Comparison of ENCODE assay signal across 10 mouse cellular contexts in the genomic region with DNA sequence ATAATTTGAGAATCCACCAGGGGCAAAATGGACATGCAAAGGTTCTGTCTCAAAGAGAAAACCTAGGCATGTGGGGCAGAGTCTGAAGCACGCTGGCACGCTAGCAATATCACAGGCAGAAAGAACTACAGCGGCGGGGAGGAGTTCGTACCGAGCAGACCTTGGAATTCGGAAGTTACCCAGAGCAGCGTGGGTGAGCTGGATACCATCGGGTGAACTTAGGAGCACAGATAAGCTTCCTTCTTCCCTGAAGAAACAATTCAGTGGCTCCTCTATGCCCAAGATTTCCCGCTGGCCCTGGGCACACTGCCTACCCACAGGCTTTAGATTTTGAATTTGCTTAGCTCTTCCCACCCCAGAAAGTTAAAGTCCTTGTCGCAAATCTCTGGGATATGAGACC.
DNase-seq lines count a peak whose midpoint lies in the region; ATAC-seq and TF ChIP-seq lines count a peak whose summit lies in the region.
"Had no signal": no experiment of that assay in that cellular context is flagged by ENCODE, and none has a peak within 500 bp of the region (broad histone marks: within the 10 kb centered on the region; RNA-seq: fewer than 3 reads in every experiment).

No protein-coding gene starts in this region.

- no peaks in the 10 kb centered on the region for H3K9me3 ChIP-seq in liver, embryonic 11.5 days (ENCODE audit: control insufficient read depth, low read length)
- H3K9me3 ChIP-seq in hindbrain, postnatal 0 days (ENCODE audit: low read length): no peaks in the 10 kb centered on the region

- no peaks in the 10 kb centered on the region for H3K36me3 ChIP-seq in liver, embryonic 11.5 days (ENCODE audit: control insufficient read depth, insufficient read depth, low read length)
- no peaks in the 10 kb centered on the region for H3K36me3 ChIP-seq in hindbrain, postnatal 0 days (ENCODE audit: insufficient read depth, low read length)

- ATAC-seq in liver, embryonic 11.5 days (replicated peaks; ENCODE audit: low FRiP score): no peak
- no peak for ATAC-seq in hindbrain, postnatal 0 days
- no peak for ATAC-seq in megakaryocyte progenitor cell, adult 5-6 weeks (replicated peaks; ENCODE audit: poor library complexity)
- ATAC-seq: Patski had no signal

- H3K4me2 ChIP-seq in liver, embryonic 11.5 days: peak overlapping the region; percentile 19
- peak overlapping the region; percentile 47 for H3K4me2 ChIP-seq in hindbrain, postnatal 0 days (ENCODE audit: low read depth, low read length)

- H3K4me3 ChIP-seq in liver, embryonic 11.5 days (ENCODE audit: low read depth, low read length): no peak overlapping the region
- no peak overlapping the region; the same call in 1 of the 2 replicates for H3K4me3 ChIP-seq in hindbrain, postnatal 0 days (ENCODE audit: low read length)
- H3K4me3 ChIP-seq: erythroblast, embryonic 14.5 days had no signal

- H3K9ac ChIP-seq in liver, embryonic 11.5 days (ENCODE audit: low read depth, low read length): no peak overlapping the region
- no peak overlapping the region for H3K9ac ChIP-seq in hindbrain, postnatal 0 days (replicated peaks; ENCODE audit: low read length)

- H3K27me3 ChIP-seq in liver, embryonic 11.5 days (replicated peaks; ENCODE audit: control insufficient read depth, insufficient read depth, low read length): no peaks in the 10 kb centered on the region
- H3K27me3 ChIP-seq in hindbrain, postnatal 0 days (ENCODE audit: insufficient read depth, low read length): no peaks in the 10 kb centered on the region

- no peaks in the 10 kb centered on the region for H3K4me1 ChIP-seq in liver, embryonic 11.5 days (replicated peaks; ENCODE audit: control insufficient read depth, insufficient read depth, low read length)
- no peaks in the 10 kb centered on the region for H3K4me1 ChIP-seq in hindbrain, postnatal 0 days (ENCODE audit: insufficient read depth, low read length)

- no peak overlapping the region for H3K27ac ChIP-seq in liver, embryonic 11.5 days (ENCODE audit: low read depth, low read length)
- no peak overlapping the region for H3K27ac ChIP-seq in hindbrain, postnatal 0 days

- no peak for TF ChIP-seq CTCF in hindbrain, postnatal 0 days (IDR thresholded peaks at IDR 0.05; ENCODE audit: low read depth)

- no peak for DNase-seq in liver, embryonic 11.5 days (ENCODE audit: low spot score)
- no peak for DNase-seq in liver
- peak; percentile 66 for DNase-seq in cerebellum, postnatal 14 days
- peak; percentile 51 for DNase-seq in hindbrain, postnatal 0 days (ENCODE audit: low spot score)
- DNase-seq in retina, embryonic 14.5 days (ENCODE audit: low spot score): peak; percentile 26
- no peak for DNase-seq in urinary bladder, adult 2 months (ENCODE audit: low spot score)
- no peak for DNase-seq in T-cell, adult 2 months (ENCODE audit: low spot score)

- WGBS in liver, embryonic 11.5 days: 35% methylated on average over 11 of the region's 11 CpGs
- WGBS in hindbrain, postnatal 0 days: 36% methylated on average over 11 of the region's 11 CpGs

Comparison
In these comparisons a context has a peak if more than half of its experiments do, and no peak if none do; other contexts are left out.
1. DNase-seq: peak in cerebellum, postnatal 14 days (2 of 2), hindbrain, postnatal 0 days (single experiment) and retina, embryonic 14.5 days (single experiment); none in liver, embryonic 11.5 days (single experiment), liver (single experiment), urinary bladder, adult 2 months (single experiment) and T-cell, adult 2 months (single experiment).